Mouse (Mus musculus) subcutaneous adipose tissue, adult 2 months (tissue): Measurements from ENCODE around the gene Nedd4. TPM values are rescaled to one million over a fixed set of nuclear protein-coding genes. Genes with fewer than 3 reads are reported as not detected.

Source experiments
- polyA plus RNA-seq: library from polyadenylated mRNA; depleted of rRNA; stranded (reverse); fragments of >200 nt; gene quantifications from 2 replicates; pipeline ENCODE4 v1.2.3, GENCODE M21; 2012; ENCODE audit warnings: low replicate concordance; rRNA removed

Gene Nedd4
- polyA plus RNA-seq, result 295 and 375 TPM in 2 replicates

GRCm38 (mm10) chr9:72661895-72662661 is at the start of gene Nedd4:
Nedd4 (plus strand) TSS chr9:72662346.

Other genes starting within 250 kb of the Nedd4 start
- gene Mns1, start 224.3 kb upstream of the Nedd4 start, polyA plus RNA-seq, result 0.10 and 0.39 TPM in 2 replicates
- 1.0 and 4.4 TPM in 2 replicates for gene Tex9, start 170.1 kb upstream of the Nedd4 start, polyA plus RNA-seq
- gene Rfx7, start 130.1 kb upstream of the Nedd4 start, polyA plus RNA-seq, result 5.0 and 8.6 TPM in 2 replicates
- 0.29 and 1.6 TPM in 2 replicates for gene Prtg, start 144.5 kb downstream of the Nedd4 start, polyA plus RNA-seq